Mouse (Mus musculus) ovary, postnatal 14 days (tissue): Measurements from ENCODE around the gene Hs6st3.

Experiments used
- DNase-seq: peaks from one replicate; pipeline ENCODE4 v3.0.0; 2022; ENCODE audit warnings: low spot score

Hs6st3 gene

DNA sequence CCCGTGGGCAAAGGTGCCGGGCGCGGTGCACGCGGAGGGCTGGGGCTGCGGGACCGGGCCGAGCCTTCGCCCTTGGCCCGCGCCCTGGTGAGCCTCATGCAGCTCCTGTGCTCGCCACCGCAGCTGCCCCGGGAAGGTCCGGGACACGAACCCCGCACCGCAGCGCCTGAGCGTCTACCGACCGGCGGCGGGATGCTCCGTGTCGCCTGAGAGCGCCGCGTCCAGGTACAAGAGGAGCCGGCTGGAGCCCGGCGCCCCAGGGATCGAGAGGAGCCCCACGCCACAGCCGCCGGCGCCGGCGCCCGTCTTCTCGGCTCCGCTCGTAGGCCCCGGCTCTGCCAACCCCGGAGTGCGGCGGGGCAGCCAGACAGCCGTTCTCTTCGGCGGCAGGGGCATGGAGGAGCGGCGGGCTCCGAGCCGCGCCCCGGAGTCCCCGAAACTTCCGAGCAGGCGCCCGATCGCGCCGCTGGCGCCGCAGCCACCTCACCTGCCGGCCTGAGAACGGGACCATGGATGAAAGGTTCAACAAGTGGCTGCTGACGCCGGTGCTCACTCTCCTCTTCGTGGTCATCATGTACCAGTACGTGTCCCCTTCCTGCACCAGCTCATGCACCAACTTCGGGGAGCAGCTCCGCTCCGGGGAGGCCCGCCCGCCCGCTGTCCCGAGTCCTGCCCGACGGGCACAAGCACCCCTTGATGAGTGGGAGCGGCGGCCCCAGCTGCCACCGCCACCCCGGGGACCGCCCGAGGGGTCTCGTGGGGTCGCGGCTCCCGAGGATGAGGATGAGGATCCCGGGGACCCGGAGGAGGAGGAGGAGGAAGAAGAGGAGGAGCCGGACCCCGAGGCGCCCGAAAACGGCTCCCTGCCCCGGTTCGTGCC lies at the start of gene Hs6st3:
TSS of gene Hs6st3 (plus strand) at position 436 of the 880 bp plus-strand sequence.
- peak; percentile 6 for DNase-seq

DNA sequence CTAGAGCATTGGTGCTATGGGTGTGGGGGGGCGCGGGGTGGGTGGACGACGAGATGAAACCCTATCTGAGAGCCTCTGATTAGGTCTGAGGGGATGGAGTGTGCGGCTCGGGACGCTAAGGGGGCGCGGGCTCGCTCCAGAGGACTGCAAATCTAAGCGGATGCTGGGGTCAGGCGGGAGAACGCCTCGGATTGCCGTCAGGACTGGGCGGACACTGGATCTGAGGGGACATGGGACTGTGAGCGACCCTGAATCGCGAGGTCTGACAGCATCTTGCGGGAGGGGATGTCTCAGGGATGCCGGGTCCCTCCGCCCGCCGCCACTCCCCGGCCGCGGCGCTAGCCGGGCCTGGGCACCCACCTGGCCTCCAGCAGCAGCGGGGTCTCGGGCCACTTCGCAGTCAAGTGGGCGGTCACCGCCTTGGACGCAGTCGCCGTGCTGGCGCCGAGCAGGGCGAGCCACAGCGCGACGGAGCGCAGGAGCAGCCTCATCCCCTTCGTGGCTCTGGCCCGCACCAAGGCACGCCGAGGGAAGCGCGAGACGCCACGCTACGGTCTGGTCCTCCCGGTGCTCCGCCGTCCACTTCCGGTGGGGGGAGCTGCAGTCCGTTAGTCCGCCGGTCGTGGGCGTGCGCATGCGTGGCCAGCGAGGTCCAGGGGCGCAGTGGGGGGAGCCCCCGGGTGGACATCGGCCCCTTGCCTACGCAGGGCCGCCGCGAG lies 39.1 kb upstream of the Hs6st3 start, which contains the start of gene Uggt2:
TSS of gene Uggt2 (minus strand) at position 580 of the 719 bp plus-strand sequence.
- peak; percentile 84 for DNase-seq

DNA sequence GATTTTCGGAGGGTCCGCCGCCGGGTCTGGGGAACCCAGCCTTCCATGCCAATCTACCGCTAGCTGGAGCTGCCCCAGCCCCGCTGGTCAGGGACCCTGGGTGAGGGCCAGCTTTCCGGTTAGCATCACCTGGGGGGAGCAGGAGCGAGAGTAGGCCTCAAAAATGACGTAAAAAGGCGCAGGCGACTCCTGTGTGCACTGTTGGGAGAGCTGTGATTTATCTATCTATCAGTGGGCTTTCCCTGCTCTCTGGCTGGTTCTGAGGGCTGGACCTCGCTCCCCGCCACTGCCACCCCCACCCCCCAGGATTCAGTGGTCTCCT lies 38.6 kb upstream of the Hs6st3 start:
- DNase-seq: no peak

DNA sequence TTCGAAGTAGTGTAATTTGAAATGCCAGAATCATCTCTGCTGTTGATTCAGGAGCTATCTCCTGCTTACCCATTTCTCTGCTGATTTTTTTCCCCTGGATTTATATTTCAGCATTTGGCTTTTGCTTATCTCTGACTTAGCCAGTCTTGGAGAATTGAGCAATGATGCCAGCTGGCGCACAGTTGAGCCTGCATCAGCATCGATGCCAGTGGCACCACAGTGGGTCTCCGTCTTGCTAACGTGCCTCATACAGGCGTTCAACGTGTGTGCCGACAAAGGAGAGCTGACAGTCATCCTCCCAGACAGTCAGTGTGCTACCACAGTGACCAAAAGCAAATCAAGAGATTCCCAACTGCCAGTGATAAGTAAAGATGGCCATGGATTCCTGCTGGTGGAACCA lies 30.6 kb upstream of the Hs6st3 start:
- no peak for DNase-seq

DNA sequence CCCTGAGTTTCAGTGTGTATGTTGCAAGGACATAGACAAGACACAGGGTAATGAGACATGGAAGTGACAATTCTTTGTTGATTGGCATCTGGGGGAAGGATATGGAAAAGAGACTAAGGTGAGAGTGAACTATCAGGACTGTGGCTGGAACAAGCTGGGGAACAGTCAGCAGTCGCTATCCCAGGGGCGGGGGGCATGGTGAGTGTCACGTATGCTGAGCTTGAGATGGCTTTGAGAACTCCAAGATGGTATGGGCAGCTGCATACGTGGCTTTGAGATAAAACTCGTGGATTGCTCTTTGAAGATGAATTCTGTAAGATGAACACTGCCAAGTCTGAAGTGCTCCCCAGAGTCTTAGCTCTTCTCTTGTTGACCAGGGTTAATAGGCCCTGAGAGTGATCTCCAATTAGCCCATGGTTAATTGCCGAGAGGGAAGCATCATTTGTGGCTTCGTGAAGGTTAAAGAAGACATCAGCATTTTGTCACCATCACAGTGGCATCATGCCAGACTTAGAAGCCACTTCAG lies 29.3 kb upstream of the Hs6st3 start:
- no peak for DNase-seq

DNA sequence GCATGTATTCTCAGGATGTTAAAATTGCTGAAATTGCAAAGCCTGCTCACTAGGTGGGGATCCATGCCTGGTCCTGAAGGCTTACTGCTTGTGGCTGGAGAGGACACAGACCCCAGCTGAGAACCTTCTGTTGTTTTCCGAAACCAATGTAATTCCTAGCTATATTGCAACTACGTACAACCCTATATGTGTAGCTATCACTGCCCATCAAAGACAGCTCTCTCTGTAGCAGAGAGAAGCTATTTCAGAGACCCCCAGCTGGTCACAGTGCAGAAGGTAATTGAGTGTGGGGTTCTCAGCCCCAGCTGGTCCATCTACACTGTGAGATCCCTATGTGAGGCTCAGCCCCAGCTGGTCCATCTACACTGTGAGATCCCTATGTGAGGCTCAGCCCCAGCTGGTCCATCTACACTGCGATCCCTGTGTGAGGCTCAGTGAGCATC lies 28.3 kb upstream of the Hs6st3 start:
- DNase-seq: no peak

DNA sequence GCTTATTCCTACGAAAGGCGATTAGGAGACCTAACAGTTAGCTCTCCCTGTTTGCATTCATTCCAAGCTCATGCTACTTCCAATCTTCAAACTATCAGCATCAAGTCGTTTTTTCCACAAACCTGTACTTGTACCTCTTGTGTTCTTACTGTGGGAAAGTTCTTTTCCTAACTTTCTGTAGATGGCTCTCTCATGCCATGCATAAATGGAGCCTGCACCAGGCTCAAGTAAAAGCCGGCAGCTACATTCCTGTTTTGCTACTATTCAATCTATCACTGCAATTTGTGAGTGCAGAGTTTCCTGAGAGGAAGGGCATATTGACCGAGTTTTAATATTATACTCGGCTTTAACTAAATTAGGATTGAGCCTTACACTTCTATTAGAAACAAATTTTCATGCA lies 25.6 kb upstream of the Hs6st3 start:
- no peak for DNase-seq

DNA sequence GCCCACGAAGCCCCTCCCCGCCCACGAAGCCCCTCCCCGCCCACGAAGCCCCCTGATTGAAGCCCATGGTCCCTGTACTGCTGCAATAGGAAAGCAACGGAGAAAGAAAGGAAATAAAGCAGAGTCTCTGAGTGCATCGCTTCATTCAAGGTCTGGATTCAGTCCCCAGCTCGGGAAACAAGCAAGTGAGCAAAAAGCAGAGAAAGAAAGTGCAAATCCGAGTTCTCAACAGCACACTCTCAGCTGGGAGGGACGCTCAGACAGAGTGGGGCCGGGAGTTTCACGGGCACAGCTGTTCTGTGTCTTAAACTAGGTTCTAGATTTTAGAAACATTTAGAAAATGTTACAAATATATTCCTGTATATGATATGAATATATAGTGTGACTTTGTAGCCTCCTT lies 14.6 kb upstream of the Hs6st3 start:
- DNase-seq: no peak

DNA sequence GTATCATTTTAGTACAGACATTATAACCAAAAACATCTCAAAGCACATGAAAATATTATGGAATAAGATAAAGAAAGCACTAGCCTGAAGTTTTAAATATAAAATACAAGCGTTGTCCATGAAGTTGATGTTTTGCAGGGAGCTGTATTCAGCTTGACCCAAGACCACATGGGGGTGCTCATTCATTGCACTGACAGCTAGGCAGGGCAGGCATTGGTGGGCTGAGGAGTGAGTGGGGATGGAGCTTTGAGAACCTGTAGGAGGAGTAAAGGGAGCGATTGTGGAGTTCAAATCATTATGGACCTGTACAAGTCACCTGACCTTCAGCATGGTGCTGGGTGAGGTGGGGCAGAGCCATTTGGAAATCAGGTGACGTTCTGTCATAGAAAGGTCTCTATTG lies 14.1 kb upstream of the Hs6st3 start:
- DNase-seq: no peak

DNA sequence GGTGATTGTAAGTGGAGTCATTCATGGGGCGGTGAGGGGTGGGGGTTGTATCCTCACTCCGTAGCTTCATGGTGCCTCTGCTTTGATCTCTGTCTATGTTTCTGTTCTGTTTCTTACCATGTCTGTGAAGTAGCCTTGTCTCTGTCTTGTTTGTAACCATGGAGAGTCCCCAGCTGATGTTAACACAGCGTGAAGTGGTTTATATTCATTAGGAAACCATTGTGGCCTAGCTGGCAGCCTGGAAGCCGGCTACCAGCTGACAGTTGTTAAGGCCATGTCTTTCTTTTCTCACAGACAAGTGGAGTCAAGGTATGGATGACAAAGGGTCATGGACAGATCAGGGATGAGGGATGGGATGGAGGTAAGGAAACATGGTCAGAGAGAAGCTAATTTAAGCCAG lies 12.3 kb upstream of the Hs6st3 start:
- DNase-seq: no peak

DNA sequence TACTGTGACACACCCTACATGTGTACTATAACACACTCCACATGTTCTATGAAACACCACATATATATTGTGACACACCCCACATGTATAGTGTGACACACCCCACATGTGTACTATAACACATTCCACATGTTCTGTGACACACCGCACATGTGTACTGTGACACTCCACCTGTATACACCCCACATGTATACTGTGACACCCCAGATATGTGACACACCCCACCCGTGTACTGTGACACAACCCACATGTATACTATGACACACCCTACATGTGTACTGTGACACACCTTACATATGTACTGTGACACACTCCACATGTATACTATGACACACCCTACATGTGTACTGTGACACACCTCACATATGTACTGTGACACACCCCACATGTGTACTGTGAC lies 10.8 kb upstream of the Hs6st3 start:
- DNase-seq: no peak

DNA sequence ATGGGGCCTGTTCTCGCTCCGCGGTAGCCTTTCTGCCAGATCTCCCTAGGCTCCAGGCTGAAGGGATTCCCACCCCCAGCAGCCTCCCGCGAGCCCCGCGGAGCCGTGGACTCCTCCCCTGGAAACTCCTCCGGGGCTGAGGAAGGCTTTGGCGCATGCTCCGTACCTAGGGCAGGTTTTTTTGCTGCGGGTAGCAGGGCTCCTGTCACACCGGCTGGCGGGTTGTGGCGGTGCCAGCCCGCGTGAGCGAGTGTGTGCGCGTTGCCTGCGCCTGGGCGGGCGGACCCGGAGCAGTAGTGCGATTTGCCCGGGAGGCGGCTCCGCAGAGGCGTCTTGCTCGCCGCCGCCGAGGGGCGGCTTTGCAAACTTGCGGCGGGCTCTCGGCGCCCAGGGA lies 632 bp upstream of the Hs6st3 start:
- DNase-seq: peak; percentile 21

DNA sequence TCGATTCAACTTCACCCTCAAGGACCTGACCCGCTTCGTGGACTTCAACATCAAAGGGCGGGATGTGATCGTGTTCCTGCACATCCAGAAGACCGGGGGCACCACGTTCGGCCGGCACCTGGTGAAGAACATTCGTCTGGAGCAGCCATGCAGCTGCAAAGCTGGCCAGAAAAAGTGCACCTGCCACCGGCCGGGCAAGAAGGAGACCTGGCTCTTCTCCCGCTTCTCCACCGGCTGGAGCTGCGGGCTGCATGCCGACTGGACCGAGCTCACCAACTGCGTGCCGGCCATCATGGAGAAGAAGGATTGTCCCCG lies 602 bp downstream of the Hs6st3 start:
- peak; percentile 3 for DNase-seq

DNA sequence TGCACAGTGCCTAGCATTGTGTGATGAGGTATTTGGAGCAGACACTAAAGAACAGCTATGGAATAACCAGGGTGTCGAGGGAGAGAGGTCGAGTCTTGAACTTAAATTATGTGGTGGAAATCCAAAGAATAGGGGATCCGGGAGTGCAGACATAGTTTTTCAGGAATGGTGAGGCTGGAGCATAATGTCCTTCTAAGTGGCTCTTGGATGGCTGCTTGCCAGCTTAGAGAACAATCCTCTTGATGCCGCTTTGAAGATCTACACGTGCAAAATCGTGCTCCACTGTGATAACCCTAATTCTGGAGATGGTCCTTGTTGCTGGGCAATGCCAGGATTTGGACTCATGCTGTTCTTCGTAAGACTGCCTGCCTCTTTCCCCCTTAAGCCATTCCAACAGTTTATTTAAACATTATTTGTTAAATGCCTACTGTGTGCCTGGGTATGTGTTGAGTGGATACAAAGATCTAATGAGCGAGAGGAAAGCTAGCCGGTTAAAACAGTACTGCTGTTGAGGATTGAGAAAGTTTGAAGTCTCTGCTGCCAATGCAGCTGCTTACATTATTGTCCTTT lies 1.3 kb downstream of the Hs6st3 start:
- DNase-seq: no peak

DNA sequence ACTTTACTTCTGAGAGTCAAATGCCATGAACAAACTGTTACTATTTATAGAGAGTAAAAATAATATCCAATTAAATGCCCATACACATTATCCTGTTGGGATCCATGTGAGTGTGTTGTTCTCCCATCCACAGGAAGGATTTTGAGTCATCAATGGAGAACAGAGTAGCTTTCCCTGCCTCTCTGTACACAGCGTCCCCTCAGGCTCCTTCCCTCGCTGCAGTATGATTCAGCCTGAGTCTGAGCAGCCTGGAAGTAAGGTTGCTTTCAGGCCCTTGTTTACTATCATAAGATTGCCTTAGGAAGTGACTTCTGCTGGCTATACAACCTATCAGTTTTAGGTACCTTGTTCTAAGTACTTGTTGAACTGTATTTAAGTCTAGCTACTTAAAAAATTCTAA lies 14.9 kb downstream of the Hs6st3 start:
- DNase-seq: no peak

DNA sequence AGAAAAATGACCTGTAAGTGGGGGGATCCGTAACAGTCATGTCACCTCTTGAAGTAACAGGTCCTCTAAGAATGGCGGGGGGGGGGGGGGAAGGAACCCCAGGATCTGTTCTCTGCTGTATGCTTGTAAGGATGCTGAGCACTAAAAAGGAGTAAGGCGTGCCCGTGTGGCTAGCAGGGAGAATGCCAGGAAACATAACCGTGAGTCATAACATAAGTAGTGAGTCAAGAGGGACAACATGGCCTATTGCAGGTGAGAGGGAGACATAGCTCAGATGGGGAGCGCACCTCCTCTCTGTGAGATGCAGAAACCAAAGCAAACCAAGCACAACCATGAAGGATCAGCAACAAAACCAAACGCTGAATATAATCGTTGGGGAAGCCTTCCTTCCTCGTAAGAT lies 55.8 kb downstream of the Hs6st3 start:
- DNase-seq: no peak

DNA sequence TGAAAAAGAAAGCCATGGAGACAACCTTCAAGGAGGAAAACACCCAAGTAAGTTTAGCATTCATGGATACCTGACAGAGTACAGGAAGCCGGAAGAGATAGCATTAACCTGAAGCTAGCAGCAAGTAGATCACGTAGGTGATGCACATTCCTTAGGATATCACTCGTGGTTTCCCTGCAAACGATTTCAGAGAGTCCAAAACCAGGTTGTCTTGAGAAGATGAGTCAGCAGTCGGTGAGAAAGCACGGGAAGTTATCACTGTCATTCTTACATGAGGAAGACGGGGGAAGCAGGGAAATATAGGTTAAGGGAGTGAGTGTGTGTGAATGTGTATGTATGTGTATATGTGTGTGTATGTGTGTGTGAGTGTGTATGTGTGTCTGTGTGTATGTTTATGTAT lies 65.4 kb downstream of the Hs6st3 start:
- DNase-seq: no peak

DNA sequence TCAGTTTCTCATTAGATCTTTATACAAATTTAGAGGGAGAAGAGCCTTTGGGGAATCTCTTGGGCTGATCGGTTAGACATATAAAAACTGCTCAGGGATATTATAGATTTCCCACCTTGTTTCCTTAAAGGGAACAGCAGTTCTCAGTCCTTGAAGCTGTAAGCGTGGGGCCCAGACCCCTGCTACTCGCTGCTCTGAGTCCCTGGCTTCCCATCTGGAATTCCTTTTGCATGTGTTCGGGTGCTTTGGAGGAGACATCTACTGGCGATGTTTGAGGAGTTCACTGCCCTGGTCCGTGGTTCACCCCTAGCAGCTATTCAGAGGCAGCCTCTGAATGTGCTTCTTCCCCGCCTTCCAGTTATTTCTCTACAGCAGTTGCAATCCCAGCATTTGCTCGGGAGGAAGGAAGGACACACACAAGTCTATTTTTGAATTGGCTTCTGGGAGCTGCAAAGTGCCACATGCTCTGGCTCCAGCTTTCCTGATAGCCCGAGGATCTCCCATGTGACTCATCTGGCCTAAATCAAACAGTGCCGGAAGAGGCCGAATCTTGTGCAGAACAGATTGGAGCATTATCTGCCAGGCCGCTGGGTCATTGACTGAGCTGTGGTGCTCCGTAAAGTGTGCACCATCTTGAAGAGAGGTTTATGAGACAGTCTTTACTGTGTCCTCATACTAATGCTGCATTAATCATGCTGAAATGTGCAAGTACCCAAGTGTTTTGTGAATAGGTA lies 77.6 kb downstream of the Hs6st3 start:
- DNase-seq: no peak

DNA sequence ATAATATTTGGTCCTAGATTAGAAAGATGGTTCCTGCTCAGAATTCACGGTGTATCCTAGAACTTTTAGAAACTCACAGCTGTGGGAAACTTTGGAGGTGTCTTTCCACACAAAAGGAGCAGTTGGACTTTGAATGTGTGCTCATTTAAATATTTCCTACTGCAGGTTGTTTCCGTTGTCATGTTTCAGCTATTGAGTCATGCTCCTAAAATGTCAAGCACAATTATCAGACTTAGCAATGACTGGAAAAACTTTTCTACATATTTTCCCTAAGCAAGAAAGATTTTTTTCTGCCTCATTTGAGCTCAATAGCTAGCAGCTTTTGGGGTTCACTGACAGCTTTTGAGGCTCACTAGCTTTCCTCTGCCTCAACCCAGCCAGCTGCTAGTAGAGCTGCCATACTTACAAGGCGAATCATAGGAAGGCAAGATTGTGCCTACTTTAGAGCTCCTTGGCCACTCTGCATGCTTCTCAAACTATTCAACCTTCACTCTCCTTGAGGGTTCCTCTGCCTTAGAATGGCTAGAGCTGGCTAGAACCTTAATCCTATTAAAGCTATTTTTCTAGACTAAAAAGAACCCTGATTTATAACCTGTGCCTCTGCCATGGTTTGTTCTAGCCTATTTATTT lies 89.7 kb downstream of the Hs6st3 start:
- no peak for DNase-seq

DNA sequence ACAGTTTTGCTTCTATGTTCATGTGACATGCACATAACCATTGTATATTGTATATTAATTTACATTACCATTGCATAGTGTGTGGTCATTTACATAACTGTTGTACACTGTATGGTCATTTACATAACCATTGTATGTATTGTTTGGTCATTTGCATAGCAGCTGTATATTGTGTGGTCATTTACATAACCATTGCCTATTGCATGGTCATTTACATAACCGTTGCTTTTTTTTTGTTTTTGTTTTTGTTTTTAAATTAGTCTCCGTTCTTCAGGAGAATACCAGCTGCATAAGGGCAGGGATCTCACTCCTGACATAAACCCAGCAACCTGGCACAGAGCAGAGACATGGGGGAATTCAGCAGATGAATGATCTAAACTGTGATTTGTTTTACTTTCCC lies 95.5 kb downstream of the Hs6st3 start:
- no peak for DNase-seq

DNA sequence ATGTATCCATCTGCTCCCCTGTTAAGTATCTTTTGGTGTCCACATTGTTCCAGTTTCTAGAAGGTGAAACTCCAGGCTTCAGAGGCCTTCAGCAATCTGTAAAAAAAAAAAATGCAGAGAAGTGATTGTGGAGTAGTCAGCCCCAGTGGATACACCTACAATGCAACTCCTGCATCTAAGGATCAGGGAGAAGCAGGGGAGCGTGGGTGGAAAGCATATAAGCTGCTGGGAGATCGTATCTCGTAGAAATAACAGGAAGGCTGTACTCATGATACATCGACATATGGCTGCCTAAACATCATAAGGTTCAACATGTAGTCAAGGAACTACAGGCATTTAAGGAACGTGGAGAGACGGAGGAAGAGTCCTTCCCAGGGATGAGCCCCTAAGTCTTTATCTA lies 109.0 kb downstream of the Hs6st3 start:
- DNase-seq: no peak
